Mouse (Mus musculus) adrenal gland, postnatal 36 days (tissue): ENCODE measurements around the gene Defb45. TPM values are rescaled to one million over a fixed set of nuclear protein-coding genes. Genes with fewer than 3 reads are reported as not detected.

Source experiments
- total RNA-seq, 2 experiments: library from RNA; stranded (reverse); gene quantifications; 2 replicates each; pipeline ENCODE4 v1.2.3; 2021

The Defb45 gene
- total RNA-seq, 2 experiments from 2014 or later: not detected

Other genes starting within 250 kb of the Defb45 start
- 1 to 10 TPM; 2.3 to 2.5 TPM for gene Nrsn2, start 222.8 kb downstream of the Defb45 start, total RNA-seq
- gene Sox12, start 201.3 kb downstream of the Defb45 start, total RNA-seq: 10 to 100 TPM in 1 of 2 experiments, 1 to 10 TPM in 1; 8.3 to 12.9 TPM
- gene Zcchc3, start 184.4 kb downstream of the Defb45 start, total RNA-seq: 1 to 10 TPM; 6.8 to 8.7 TPM
- gene 6820408C15Rik, start 183.8 kb downstream of the Defb45 start, total RNA-seq: under 1 TPM; 0.17 to 0.26 TPM
- gene Defb23, start 134.8 kb downstream of the Defb45 start, total RNA-seq: not detected
- not detected for gene Defb20, start 122.3 kb downstream of the Defb45 start, total RNA-seq
- gene Defb22, start 109.3 kb downstream of the Defb45 start, total RNA-seq: not detected
- not detected for gene Defb26, start 87.7 kb downstream of the Defb45 start, total RNA-seq
- gene Defb28, start 81.1 kb downstream of the Defb45 start, total RNA-seq: not detected
- gene Defb29, start 59.3 kb downstream of the Defb45 start, total RNA-seq: not detected
- not detected for gene Gm17416, start 30.1 kb downstream of the Defb45 start, total RNA-seq
- gene Defb21, start 26.7 kb downstream of the Defb45 start, total RNA-seq: not detected
- 1 to 10 TPM in 1 of 2 experiments, not detected in 1; 1.3 TPM for gene Defb19, start 19.1 kb downstream of the Defb45 start, total RNA-seq
- 1 to 10 TPM in 1 of 2 experiments, not detected in 1; 1.3 TPM for gene Defb36, start 4.9 kb upstream of the Defb45 start, total RNA-seq
- 1 to 10 TPM in 1 of 2 experiments, not detected in 1; 2.2 TPM for gene Defb25, start 23.7 kb upstream of the Defb45 start, total RNA-seq
- gene Rem1, start 27.6 kb upstream of the Defb45 start, total RNA-seq: 10 to 100 TPM in 1 of 2 experiments, 1 to 10 TPM in 1; 9.3 to 13.2 TPM
- gene H13, start 70.1 kb upstream of the Defb45 start, total RNA-seq: 100 to 1,000 TPM; 169 to 173 TPM
- gene Mcts2, start 87.6 kb upstream of the Defb45 start, total RNA-seq: 10 to 100 TPM; 27.2 to 31.7 TPM
- gene Id1, start 136.9 kb upstream of the Defb45 start, total RNA-seq: 100 to 1,000 TPM in 1 of 2 experiments, 10 to 100 TPM in 1; 68.4 to 105 TPM
- 1 to 10 TPM; 3.0 to 4.0 TPM for gene Cox4i2, start 154.8 kb upstream of the Defb45 start, total RNA-seq
- 10 to 100 TPM; 58.2 to 93.9 TPM for gene Bcl2l1, start 232.3 kb upstream of the Defb45 start, total RNA-seq
- 1 to 10 TPM; 5.1 to 6.2 TPM for gene Tpx2, start 248.6 kb upstream of the Defb45 start, total RNA-seq